Mouse (Mus musculus) lung, postnatal 0 days (tissue): ENCODE results near the gene Slco1a4. TPM values are rescaled to one million over a fixed set of nuclear protein-coding genes. Genes with fewer than 3 reads are reported as not detected.

Source experiments
- ATAC-seq: fragments of 200-750 bp; cut with Nextera tagmentation; 2 replicates; pipeline ENCODE4 v1.8.0; 2017; ENCODE audit warnings: moderate library complexity
- DNase-seq: peaks from one replicate; pipeline ENCODE4 v3.0.0-alpha.2; 2016; ENCODE audit warnings: low spot score
- H3K27ac ChIP-seq: fragments of 300-500 bp; sonication (generic); 2 replicates; pipeline ENCODE4 v1.5.1; 2014; ENCODE audit warnings: antibody characterized with exemption, mild to moderate bottlenecking, low read length, mixed read lengths
- H3K27me3 ChIP-seq: fragments of 300-500 bp; sonication (generic); replicated peaks from 2 replicates; pipeline ENCODE4 v1.6.1; 2014; ENCODE audit warnings: low read length, mixed read lengths; ENCODE audit not compliant: insufficient read depth
- H3K36me3 ChIP-seq: fragments of 300-500 bp; sonication (generic); 2 replicates; pipeline ENCODE4 v1.6.1; 2014; ENCODE audit warnings: low read length, mixed read lengths; ENCODE audit not compliant: insufficient read depth
- H3K4me1 ChIP-seq: fragments of 300-500 bp; sonication (generic); 2 replicates; pipeline ENCODE4 v1.6.1; 2014; ENCODE audit warnings: antibody characterized with exemption, low read depth, low read length, mixed read lengths; ENCODE audit not compliant: insufficient read depth
- H3K4me2 ChIP-seq: fragments of 300-500 bp; sonication (generic); replicated peaks from 2 replicates; pipeline ENCODE4 v1.6.1; 2014; ENCODE audit warnings: low read depth, mild to moderate bottlenecking, low read length, moderate library complexity, mixed read lengths
- H3K4me3 ChIP-seq: fragments of 300-500 bp; sonication (generic); 2 replicates; pipeline ENCODE4 v1.5.1; 2014; ENCODE audit warnings: low read depth, low read length
- H3K9ac ChIP-seq: fragments of 300-500 bp; sonication (generic); replicated peaks from 2 replicates; pipeline ENCODE4 v1.6.1; 2014; ENCODE audit warnings: low read depth, mild to moderate bottlenecking
- H3K9me3 ChIP-seq: fragments of 300-500 bp; sonication (generic); 2 replicates; pipeline ENCODE4 v1.6.1; 2016; ENCODE audit warnings: low read length, mixed read lengths
- CTCF ChIP-seq: IDR thresholded peaks from 2 replicates; pipeline ENCODE4 v1.5.1; 2016; ENCODE audit warnings: antibody characterized with exemption, mild to moderate bottlenecking
- EP300 ChIP-seq: IDR thresholded peaks from 2 replicates; pipeline ENCODE4 v1.6.1; 2016; ENCODE audit warnings: antibody characterized with exemption, mild to moderate bottlenecking, control low read depth
- WGBS: fragments of 180-500 bp; shearing (Covaris S2); extraction: QIAGEN DNeasy Blood & Tissue Kit; methylation state at CpG from one replicate; pipeline ENCODE4 v1.1.7; 2014; 5-methylcytosine and 5-hydroxymethylcytosine counted together
- polyA plus RNA-seq: library from polyadenylated mRNA; unstranded; fragments of >200 nt; fragmentation: Nextera tagmentation; extraction: Ambion mirVana; gene quantifications from 2 replicates; pipeline ENCODE4 v1.2.1, GENCODE M21; 2015

Gene Slco1a4
- polyA plus RNA-seq, 1 experiment from 2014 or later = 0.13 TPM

GRCm38 (mm10) chr6:141773710-141774109, 82.3 kb downstream of the Slco1a4 start, which contains the start of gene Gm5724:
Gene Gm5724, minus strand, starts transcription at chr6:141773810.
- WGBS = 80% methylated on average over 3 of the region's 3 CpGs
- DNase-seq (no peak), ATAC-seq (no peak)
- Histone ChIP-seq H3K27ac (no peak within 1 kb of the TSS), H3K4me2 (no peak within 1 kb of the TSS), H3K4me1 (no peaks in the 10 kb centered on the region), H3K9me3 (no peaks in the 10 kb centered on the region), H3K9ac (no peak within 1 kb of the TSS), H3K4me3 (no peak within 1 kb of the TSS), H3K36me3 (no peaks in the 10 kb centered on the region), H3K27me3 (no peaks in the 10 kb centered on the region)
- no peak for TF ChIP-seq EP300
- no peak for TF ChIP-seq CTCF

Other genes with a start within 250 kb of the Slco1a4 start
- 0.06 TPM in 1 of 2 replicates, not detected in the other for gene Slco1b2, start 226.7 kb downstream of the Slco1a4 start, polyA plus RNA-seq
- not detected in 2 replicates for gene Gm5724, start 82.4 kb downstream of the Slco1a4 start, polyA plus RNA-seq
- not detected in 2 replicates for gene Slco1a1, start 90.8 kb upstream of the Slco1a4 start, polyA plus RNA-seq
- gene Gm6614, start 155.2 kb upstream of the Slco1a4 start, polyA plus RNA-seq = 0.08 TPM in 1 of 2 replicates, not detected in the other